Mouse (Mus musculus): ENCODE results near the gene Tmeff1.

GRCm38 (mm10) chr4:48680214-48680613 is 95.2 kb downstream of the Tmeff1 start:
- TF ChIP-seq CTCF (IDR thresholded peaks at IDR 0.05; ENCODE audit: low read depth): no peak
- TF ChIP-seq EP300 (optimal IDR thresholded peaks at IDR 0.05): no peak

All from stomach, postnatal 0 days (tissue).